Mouse (Mus musculus): Measurements from ENCODE around the gene Jazf1. TPM values are rescaled to one million over a fixed set of nuclear protein-coding genes. Genes with fewer than 3 reads are reported as not detected.

Jazf1 gene
- total and polyA plus RNA-seq, 3 experiments, result not detected

GRCm38 (mm10) chr6:52779546-52779945 is 288.9 kb downstream of the Jazf1 start:
- no peak for DNase-seq (ENCODE audit: low read depth, low spot score)
- Histone ChIP-seq H3K27me3 (ENCODE audit: control insufficient read depth in 1 of 2, insufficient read depth in 2 of 2, low read length in 2 of 2) (no peaks in the 10 kb centered on the region), H3K36me3 (ENCODE audit: control insufficient read depth in 1 of 2, insufficient read depth in 2 of 2, low read length in 2 of 2) (no peaks in the 10 kb centered on the region), H3K79me2 (ENCODE audit: control insufficient read depth, insufficient read depth, low read length, poor library complexity) (no peaks in the 10 kb centered on the region), H3K9me3 (replicated peaks; ENCODE audit: insufficient read depth, low read length) (no peaks in the 10 kb centered on the region), H3K4me3 (ENCODE audit: control insufficient read depth in 1 of 2, insufficient read depth in 1 of 2, low read depth in 2 of 2, low read length in 2 of 2) (no peak overlapping the region), H3K9ac (ENCODE audit: control insufficient read depth, low read depth, low read length, poor library complexity, severe bottlenecking) (no peak overlapping the region), H3K27ac (ENCODE audit: control insufficient read depth, low read depth, low read length) (no peak overlapping the region), H3K4me1 (ENCODE audit: control insufficient read depth in 1 of 2, insufficient read depth in 2 of 2, low read length in 2 of 2) (no peaks in the 10 kb centered on the region)
- TF ChIP-seq ZNF384 (IDR thresholded peaks at IDR 0.05; ENCODE audit: low read depth, low read length), result no peak
- TF ChIP-seq TCF12 (IDR thresholded peaks at IDR 0.05; ENCODE audit: low read depth, low read length), result no peak
- TF ChIP-seq E2F4 (IDR thresholded peaks at IDR 0.05; ENCODE audit: borderline replicate concordance, low read depth, low read length), result no peak
- no peak for TF ChIP-seq MYB (IDR thresholded peaks at IDR 0.05; ENCODE audit: low read depth, low read length)
- no peak for TF ChIP-seq GATA1 (IDR thresholded peaks at IDR 0.05; ENCODE audit: low read depth, low read length)
- TF ChIP-seq MYC (IDR thresholded peaks at IDR 0.05; ENCODE audit: low read depth, low read length), result no peak
- TF ChIP-seq JUND (IDR thresholded peaks at IDR 0.05; ENCODE audit: low read depth, low read length), result no peak
- TF ChIP-seq POLR2AphosphoS2 (IDR thresholded peaks at IDR 0.05; ENCODE audit: low read length), result no peak
- no peak for TF ChIP-seq RCOR1 (IDR thresholded peaks at IDR 0.05; ENCODE audit: low read depth, low read length)
- TF ChIP-seq EP300 (IDR thresholded peaks at IDR 0.05; ENCODE audit: low read depth in 1 of 2, low read length in 2 of 2), result no peak

GRCm38 (mm10) chr6:52778523-52778922 is 289.9 kb downstream of the Jazf1 start:
- no peak overlapping the region for H3K27ac ChIP-seq (ENCODE audit: control insufficient read depth, low read depth, low read length)
- no peaks in the 10 kb centered on the region for H3K27me3 ChIP-seq (ENCODE audit: control insufficient read depth in 1 of 2, insufficient read depth in 2 of 2, low read length in 2 of 2)
- DNase-seq (ENCODE audit: low read depth, low spot score), result no peak
- H3K9me3 ChIP-seq (replicated peaks; ENCODE audit: insufficient read depth, low read length), result no peaks in the 10 kb centered on the region
- no peak for TF ChIP-seq ELF1 (IDR thresholded peaks at IDR 0.05; ENCODE audit: low read depth, low read length)
- H3K9ac ChIP-seq (ENCODE audit: control insufficient read depth, low read depth, low read length, poor library complexity, severe bottlenecking), result no peak overlapping the region
- no peaks in the 10 kb centered on the region for H3K36me3 ChIP-seq (ENCODE audit: control insufficient read depth in 1 of 2, insufficient read depth in 2 of 2, low read length in 2 of 2)
- H3K79me2 ChIP-seq (ENCODE audit: control insufficient read depth, insufficient read depth, low read length, poor library complexity), result no peaks in the 10 kb centered on the region
- H3K4me3 ChIP-seq (ENCODE audit: control insufficient read depth in 1 of 2, insufficient read depth in 1 of 2, low read depth in 2 of 2, low read length in 2 of 2), result no peak overlapping the region
- no peaks in the 10 kb centered on the region for H3K4me1 ChIP-seq (ENCODE audit: control insufficient read depth in 1 of 2, insufficient read depth in 2 of 2, low read length in 2 of 2)

GRCm38 (mm10) chr6:52777034-52777433 is 291.4 kb downstream of the Jazf1 start:
- no peak for TF ChIP-seq ZMIZ1 (IDR thresholded peaks at IDR 0.05; ENCODE audit: low read depth, low read length)
- no peak for TF ChIP-seq CHD2 (IDR thresholded peaks at IDR 0.05; ENCODE audit: low read length)
- no peak for TF ChIP-seq GABPA (IDR thresholded peaks at IDR 0.05; ENCODE audit: low read depth, low read length)
- TF ChIP-seq ZC3H11A (IDR thresholded peaks at IDR 0.05; ENCODE audit: low read depth, low read length), result no peak
- no peak for TF ChIP-seq POLR2A (IDR thresholded peaks at IDR 0.05; ENCODE audit: control insufficient read depth in 1 of 2, insufficient read depth in 1 of 2, low read depth in 1 of 2, low read length in 2 of 2, poor library complexity in 1 of 2)
- TF ChIP-seq ZKSCAN1 (IDR thresholded peaks at IDR 0.05; ENCODE audit: low read depth, low read length), result no peak
- TF ChIP-seq SIN3A (IDR thresholded peaks at IDR 0.05; ENCODE audit: low read length), result no peak
- TF ChIP-seq NELFE (IDR thresholded peaks at IDR 0.05; ENCODE audit: low read depth, low read length), result no peak
- TF ChIP-seq MAZ (IDR thresholded peaks at IDR 0.05; ENCODE audit: low read depth, low read length), result no peak
- no peak for TF ChIP-seq RCOR1 (IDR thresholded peaks at IDR 0.05; ENCODE audit: low read depth, low read length)
- no peak for TF ChIP-seq MYB (IDR thresholded peaks at IDR 0.05; ENCODE audit: low read depth, low read length)
- no peak for TF ChIP-seq CTCF (IDR thresholded peaks at IDR 0.05 in 2 of 3, conservative IDR thresholded peaks at IDR 0.05 in 1 of 3; ENCODE audit: control insufficient read depth in 1 of 3, insufficient read depth in 1 of 3, low read depth in 2 of 3, low read length in 3 of 3, poor library complexity in 1 of 3, severe bottlenecking in 1 of 3)
- TF ChIP-seq MAFK (IDR thresholded peaks at IDR 0.05; ENCODE audit: borderline replicate concordance, low read depth, low read length), result no peak
- Histone ChIP-seq H3K9ac (ENCODE audit: control insufficient read depth, low read depth, low read length, poor library complexity, severe bottlenecking) (no peak overlapping the region), H3K27me3 (ENCODE audit: control insufficient read depth in 1 of 2, insufficient read depth in 2 of 2, low read length in 2 of 2) (no peaks in the 10 kb centered on the region), H3K79me2 (ENCODE audit: control insufficient read depth, insufficient read depth, low read length, poor library complexity) (no peaks in the 10 kb centered on the region), H3K9me3 (replicated peaks; ENCODE audit: insufficient read depth, low read length) (no peaks in the 10 kb centered on the region), H3K4me3 (ENCODE audit: control insufficient read depth in 1 of 2, insufficient read depth in 1 of 2, low read depth in 2 of 2, low read length in 2 of 2) (no peak overlapping the region), H3K4me1 (ENCODE audit: control insufficient read depth in 1 of 2, insufficient read depth in 2 of 2, low read length in 2 of 2) (no peaks in the 10 kb centered on the region), H3K36me3 (ENCODE audit: control insufficient read depth in 1 of 2, insufficient read depth in 2 of 2, low read length in 2 of 2) (no peaks in the 10 kb centered on the region), H3K27ac (ENCODE audit: control insufficient read depth, low read depth, low read length) (no peak overlapping the region)
- no peak for DNase-seq (ENCODE audit: low read depth, low spot score)
